Mouse (Mus musculus) heart, adult 18-20 months (tissue): ENCODE data around the gene Uck2. TPM values are rescaled to one million over a fixed set of nuclear protein-coding genes. Genes with fewer than 3 reads are reported as not detected.

Experiments used
- DNase-seq, 2 experiments: peaks; one replicate each; pipeline ENCODE4 v3.0.0; 2021 to 2022; ENCODE audit warnings: mixed read lengths in 1 of 2
- microRNA-seq, 2 experiments: library from miRNA; unstranded; fragments of <30 nt; microRNA quantifications; one replicate each; pipeline ENCODE4 v1.2.0; 2022
- total RNA-seq, 2 experiments: library from RNA; stranded (reverse); gene quantifications; 2 replicates each; pipeline ENCODE4 v1.2.3; 2021

The Uck2 gene
- total RNA-seq, 2 experiments from 2014 or later = 41.8 to 43.8 TPM

DNA sequence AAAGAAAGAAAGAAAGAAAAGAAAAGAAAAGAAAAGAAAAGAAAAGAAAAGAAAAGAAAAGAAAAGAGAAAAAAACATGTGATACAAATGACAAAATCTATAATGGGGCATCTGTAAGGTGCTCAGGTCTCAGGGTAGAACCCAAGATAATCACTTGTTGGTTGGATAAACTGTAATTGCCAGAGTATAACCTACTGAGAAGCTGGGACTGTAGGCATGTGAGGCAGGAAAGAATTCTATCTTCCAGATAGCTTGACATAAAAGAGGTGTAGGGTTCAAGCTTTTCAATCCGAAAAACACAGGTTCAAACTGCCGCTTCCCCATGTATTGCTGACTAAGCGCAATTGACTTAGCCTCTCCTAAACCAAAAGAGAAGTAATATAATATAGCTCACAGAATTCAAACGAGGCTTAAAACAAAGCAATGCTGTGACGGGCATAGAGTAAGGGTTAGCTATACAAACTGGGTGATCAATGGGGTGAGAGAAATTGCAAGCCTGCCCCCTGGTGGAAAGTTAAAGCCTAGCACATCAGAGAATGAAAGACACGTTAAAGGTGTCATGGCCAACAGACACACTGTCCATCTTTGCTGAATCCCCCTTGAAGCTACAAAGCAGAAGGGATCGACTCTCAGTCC lies 73.0 kb downstream of the Uck2 start:
- peak; percentile 44 to 80 for DNase-seq

DNA sequence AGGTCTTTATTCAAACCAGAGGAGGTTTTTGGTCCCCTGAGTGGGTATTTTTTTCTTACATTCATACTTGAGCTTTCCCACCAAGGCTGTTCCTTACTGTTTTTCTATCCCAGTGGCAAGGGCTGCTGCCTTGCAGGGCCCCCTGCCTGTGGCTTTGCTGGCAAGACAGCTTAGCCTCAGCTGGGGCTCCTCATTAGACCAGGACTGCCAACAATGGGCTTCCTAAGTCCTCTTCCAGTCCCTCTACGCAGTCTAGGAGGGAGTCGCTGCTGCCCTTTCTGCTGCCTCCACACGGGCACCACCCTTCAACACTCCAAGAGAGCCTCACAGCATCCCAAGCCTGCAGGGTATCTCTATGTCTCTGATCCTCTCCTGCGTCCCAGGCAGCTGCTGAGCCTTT lies 76.3 kb downstream of the Uck2 start:
- no peak for DNase-seq

GRCm38 (mm10) chr1:167205177-167205750 lies 79.9 kb downstream of the Uck2 start:
- DNase-seq = no peak

GRCm38 (mm10) chr1:167204421-167204820 lies 80.7 kb downstream of the Uck2 start:
- DNase-seq = no peak

- no peak for DNase-seq
Measured at GRCm38 (mm10) chr1:167194766-167195165, 90.4 kb downstream of the Uck2 start.

- DNase-seq = no peak
Measured at GRCm38 (mm10) chr1:167187791-167188190, 97.3 kb downstream of the Uck2 start.

- no peak for DNase-seq
Measured at GRCm38 (mm10) chr1:167181919-167182616, 103.1 kb downstream of the Uck2 start.

Small RNA genes lying within 50 kb of the gene (microRNA-seq; reads per million reads assigned to microRNA genes)
- 0 reads per million in 2 experiments for gene Mir6347

Other genes starting within 250 kb of the Uck2 start
- 10 to 100 TPM; 83.6 to 99.6 TPM for gene Tmco1, start 23.1 kb upstream of the Uck2 start, total RNA-seq
- gene Aldh9a1, start 64.7 kb upstream of the Uck2 start, total RNA-seq = 10 to 100 TPM; 17.8 to 20.8 TPM
- 100 to 1,000 TPM; 301 to 305 TPM for gene Mgst3, start 108.5 kb upstream of the Uck2 start, total RNA-seq
- gene Lrrc52, start 181.5 kb upstream of the Uck2 start, total RNA-seq = 1 to 10 TPM; 2.6 to 3.2 TPM